Mouse (Mus musculus): ENCODE data around the gene Hist2h2ac.
"Not testable (repeated sequence)": the region's sequence is repeated elsewhere in the genome, so short reads cannot be mapped to it uniquely, and the experiment has no call there.

Gene Hist2h2ac

GRCm38 (mm10) chr3:96248141-96249033 lies 27.7 kb upstream of the Hist2h2ac start:
- no peak for DNase-seq (ENCODE audit: low spot score)

GRCm38 (mm10) chr3:96247356-96248140 lies 26.9 kb upstream of the Hist2h2ac start:
- no peak for DNase-seq (ENCODE audit: low spot score)

- DNase-seq (ENCODE audit: low spot score): not testable (repeated sequence)
Measured at GRCm38 (mm10) chr3:96246427-96246856, 25.8 kb upstream of the Hist2h2ac start, which contains the start of gene Hist2h3c1. Gene Hist2h3c1 (plus strand): TSS chr3:96246685.

- not testable (repeated sequence) for DNase-seq (ENCODE audit: low spot score)
Measured at GRCm38 (mm10) chr3:96246018-96246417, 25.3 kb upstream of the Hist2h2ac start.

- peak; percentile 76 for DNase-seq (ENCODE audit: low spot score)
Measured at GRCm38 (mm10) chr3:96245003-96245886, 24.6 kb upstream of the Hist2h2ac start, which contains the start of gene Hist2h2aa1. Gene Hist2h2aa1 (plus strand): TSS chr3:96245497.

- DNase-seq (ENCODE audit: low spot score): no peak
Measured at GRCm38 (mm10) chr3:96243921-96244572, 23.4 kb upstream of the Hist2h2ac start.

- no peak for DNase-seq (ENCODE audit: low spot score)
Measured at GRCm38 (mm10) chr3:96240799-96241197, 20.1 kb upstream of the Hist2h2ac start.

GRCm38 (mm10) chr3:96239949-96240798 lies 19.5 kb upstream of the Hist2h2ac start, which contains the start of gene Hist2h2aa2:
Gene Hist2h2aa2 (minus strand): TSS chr3:96240276.
- DNase-seq (ENCODE audit: low spot score): peak; percentile 93

GRCm38 (mm10) chr3:96238954-96239793 lies 18.5 kb upstream of the Hist2h2ac start, which contains the start of gene Hist2h3c2:
Gene Hist2h3c2 (minus strand): TSS chr3:96239127.
- DNase-seq (ENCODE audit: low spot score): peak; percentile 62

- no peak for DNase-seq (ENCODE audit: low spot score)
Measured at GRCm38 (mm10) chr3:96237904-96238511, 17.3 kb upstream of the Hist2h2ac start.

- DNase-seq (ENCODE audit: low spot score): no peak
Measured at GRCm38 (mm10) chr3:96237335-96237903, 16.7 kb upstream of the Hist2h2ac start.

- DNase-seq (ENCODE audit: low spot score): no peak
Measured at GRCm38 (mm10) chr3:96236834-96237334, 16.2 kb upstream of the Hist2h2ac start.

GRCm38 (mm10) chr3:96235836-96236235 lies 15.2 kb upstream of the Hist2h2ac start:
- DNase-seq (ENCODE audit: low spot score): no peak

- no peak for DNase-seq (ENCODE audit: low spot score)
Measured at GRCm38 (mm10) chr3:96234914-96235313, 14.2 kb upstream of the Hist2h2ac start.

- no peak for DNase-seq (ENCODE audit: low spot score)
Measured at GRCm38 (mm10) chr3:96231758-96232120, 11.1 kb upstream of the Hist2h2ac start.

GRCm38 (mm10) chr3:96230910-96231757 lies 10.5 kb upstream of the Hist2h2ac start:
- no peak for DNase-seq (ENCODE audit: low spot score)

- DNase-seq (ENCODE audit: low spot score): no peak
Measured at GRCm38 (mm10) chr3:96230404-96230803, 9.7 kb upstream of the Hist2h2ac start.

All from ovary, adult 18-20 months (tissue).